Mouse (Mus musculus): ENCODE results near the gene Primpol. TPM values are rescaled to one million over a fixed set of nuclear protein-coding genes. Genes with fewer than 3 reads are reported as not detected.

Primpol gene
- polyA plus RNA-seq (2014; fragmentation: Nextera tagmentation; extraction: Ambion mirVana) = 7.9 and 9.0 TPM in 2 replicates

DNA sequence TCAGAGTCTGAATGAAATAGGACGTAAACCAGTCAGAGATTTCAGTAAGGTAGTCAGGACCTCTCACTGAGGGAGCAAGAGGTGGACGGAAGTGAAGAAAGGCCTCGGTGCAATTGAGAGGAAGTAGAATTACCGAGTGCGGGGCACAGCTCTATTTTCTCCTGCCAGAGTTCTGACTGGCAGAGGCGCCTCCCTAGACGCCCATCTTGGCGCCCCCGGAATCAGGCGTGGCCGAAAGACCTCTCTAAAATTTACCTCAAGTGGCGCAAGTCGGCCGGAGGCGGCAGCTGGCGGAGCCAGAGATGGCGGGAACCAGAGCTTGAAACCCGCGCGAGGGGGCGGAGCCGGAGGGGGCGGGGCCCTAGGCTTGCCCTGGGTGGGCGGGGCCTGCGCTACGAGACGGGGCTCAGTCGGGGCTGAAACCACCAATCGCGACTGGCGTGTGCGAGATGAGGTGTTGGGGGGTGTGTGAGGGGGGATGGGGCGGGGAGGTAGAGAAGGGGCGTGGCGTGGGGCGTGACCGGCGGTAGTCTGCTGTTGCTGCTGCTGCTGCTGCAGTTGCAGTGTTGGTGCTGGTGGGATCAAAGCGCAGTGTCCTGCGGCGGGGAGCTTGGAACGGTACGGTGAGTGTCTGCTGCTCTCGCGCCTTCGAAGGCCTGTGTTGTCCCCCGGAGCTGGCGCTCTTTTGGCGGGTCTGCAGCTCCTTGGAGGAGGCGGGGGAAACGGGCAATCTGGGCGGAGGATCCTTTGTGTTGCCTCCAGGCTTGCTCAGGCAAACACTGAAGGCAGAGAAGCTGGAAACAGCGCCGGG lies at the start of gene Primpol, which contains the start of gene Casp3:
Primpol (minus strand) TSS at position 334 of the 811 bp plus-strand sequence.
Casp3 (plus strand) TSS at position 413 of the 811 bp plus-strand sequence.
- ATAC-seq (ENCODE audit: low read depth) = peak; percentile 98
- Histone ChIP-seq H3K36me3 (ENCODE audit: control insufficient read depth, insufficient read depth, low read length) (no peaks in the 10 kb centered on the region), H3K9me3 (ENCODE audit: control insufficient read depth, low read length) (no peaks in the 10 kb centered on the region), H3K4me1 (ENCODE audit: control insufficient read depth, insufficient read depth, low read length) (peaks cover 16% of the 10 kb centered on the region), H3K4me2 (ENCODE audit: low read depth, low read length) (peak within 1 kb of the TSS; percentile 86), H3K4me3 (ENCODE audit: low read depth, low read length) (peak within 1 kb of the TSS; percentile 76), H3K9ac (replicated peaks; ENCODE audit: low read depth, low read length) (peak within 1 kb of the TSS; percentile 94), H3K27ac (ENCODE audit: low read depth, low read length) (peak within 1 kb of the TSS; percentile 92), H3K27me3 (ENCODE audit: control insufficient read depth, insufficient read depth, low read length) (no peaks in the 10 kb centered on the region)
- 1% methylated on average over 52 of the region's 54 CpGs for WGBS

DNA sequence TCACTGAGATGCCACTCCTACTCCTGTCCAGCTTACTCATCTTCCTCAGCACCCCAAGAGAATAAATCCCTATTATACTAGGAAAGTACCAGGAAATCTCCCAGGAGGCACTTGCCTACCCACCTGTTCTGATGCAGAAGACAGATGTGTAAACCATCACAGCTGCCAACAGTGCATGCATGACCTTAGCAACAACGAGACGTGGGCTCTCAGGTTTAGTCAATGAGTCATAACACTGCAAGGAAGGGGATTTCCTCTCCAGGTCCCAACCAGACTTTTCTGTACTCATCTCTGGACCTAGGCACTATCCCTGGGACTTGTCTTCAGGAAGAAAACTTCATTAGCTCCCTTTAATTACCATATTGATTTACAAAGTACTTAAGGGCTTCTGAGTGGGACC lies 38.9 kb upstream of the Primpol start:
- H3K4me1 ChIP-seq (ENCODE audit: control insufficient read depth, insufficient read depth, low read length) = no peaks in the 10 kb centered on the region
- H3K9me3 ChIP-seq (ENCODE audit: control insufficient read depth, low read length) = no peaks in the 10 kb centered on the region
- no peak overlapping the region for H3K4me2 ChIP-seq (ENCODE audit: low read depth, low read length)
- 84% methylated on average over 2 of the region's 2 CpGs for WGBS
- ATAC-seq (ENCODE audit: low read depth) = no peak
- no peak overlapping the region for H3K27ac ChIP-seq (ENCODE audit: low read depth, low read length)
- H3K27me3 ChIP-seq (ENCODE audit: control insufficient read depth, insufficient read depth, low read length) = no peaks in the 10 kb centered on the region
- no peak overlapping the region for H3K9ac ChIP-seq (replicated peaks; ENCODE audit: low read depth, low read length)
- no peak overlapping the region for H3K4me3 ChIP-seq (ENCODE audit: low read depth, low read length)
- no peaks in the 10 kb centered on the region for H3K36me3 ChIP-seq (ENCODE audit: control insufficient read depth, insufficient read depth, low read length)

DNA sequence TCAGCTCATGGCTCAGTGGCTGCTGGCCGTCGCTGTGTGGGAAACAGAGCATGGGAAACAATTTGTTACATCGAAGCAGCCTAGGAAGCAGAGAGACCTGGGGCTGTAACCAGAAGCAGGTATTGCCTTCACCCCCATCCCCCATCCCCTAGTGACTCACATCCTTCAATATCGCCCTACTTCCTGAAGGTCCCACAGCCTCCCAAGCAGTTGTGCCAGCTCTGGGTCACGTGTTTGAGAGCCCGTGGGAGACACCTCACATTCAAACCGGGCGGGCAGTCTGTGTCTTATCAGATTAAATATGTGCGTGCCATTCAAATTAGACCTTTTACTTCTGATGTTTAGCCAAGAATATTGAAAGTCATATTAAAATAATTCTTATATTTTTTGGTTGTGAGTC lies 34.9 kb upstream of the Primpol start:
- no peak for ATAC-seq (ENCODE audit: low read depth)
- 81% methylated on average over 9 of the region's 9 CpGs for WGBS

DNA sequence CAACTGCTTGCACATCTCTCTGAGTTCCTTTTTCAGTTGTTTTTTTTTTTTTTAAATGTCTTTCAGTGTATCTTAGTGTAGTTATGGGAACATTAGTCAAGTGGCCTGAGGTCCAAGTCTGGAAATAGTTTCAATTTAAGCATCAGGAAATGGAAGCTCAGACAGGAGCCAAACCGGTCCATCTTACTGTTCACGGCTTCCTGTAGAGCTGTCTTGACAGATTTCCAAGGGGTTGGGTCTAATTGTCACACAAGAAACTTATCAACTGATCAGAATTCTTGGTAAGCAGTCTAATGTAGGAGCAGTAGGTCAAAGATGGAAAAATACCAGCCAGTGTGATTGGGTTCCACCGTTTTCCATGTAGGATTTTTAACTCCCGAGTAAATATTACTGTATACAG lies 31.4 kb upstream of the Primpol start:
- no peak for ATAC-seq (ENCODE audit: low read depth)
- Histone ChIP-seq H3K27ac (ENCODE audit: low read depth, low read length) (no peak overlapping the region), H3K4me3 (ENCODE audit: low read depth, low read length) (no peak overlapping the region), H3K36me3 (ENCODE audit: control insufficient read depth, insufficient read depth, low read length) (no peaks in the 10 kb centered on the region), H3K9me3 (ENCODE audit: control insufficient read depth, low read length) (no peaks in the 10 kb centered on the region), H3K4me2 (ENCODE audit: low read depth, low read length) (no peak overlapping the region), H3K9ac (replicated peaks; ENCODE audit: low read depth, low read length) (no peak overlapping the region), H3K27me3 (ENCODE audit: control insufficient read depth, insufficient read depth, low read length) (no peaks in the 10 kb centered on the region), H3K4me1 (ENCODE audit: control insufficient read depth, insufficient read depth, low read length) (no peaks in the 10 kb centered on the region)
- 89% methylated on average over 4 of the region's 4 CpGs for whole genome bisulfite sequencing

More for the DNA sequence above, 34.9 kb upstream of the Primpol start:
- Histone ChIP-seq H3K4me2 (ENCODE audit: low read depth, low read length) (no peak overlapping the region), H3K9me3 (ENCODE audit: control insufficient read depth, low read length) (no peaks in the 10 kb centered on the region), H3K36me3 (ENCODE audit: control insufficient read depth, insufficient read depth, low read length) (no peaks in the 10 kb centered on the region), H3K4me3 (ENCODE audit: low read depth, low read length) (no peak overlapping the region), H3K27ac (ENCODE audit: low read depth, low read length) (no peak overlapping the region), H3K9ac (replicated peaks; ENCODE audit: low read depth, low read length) (no peak overlapping the region), H3K27me3 (ENCODE audit: control insufficient read depth, insufficient read depth, low read length) (no peaks in the 10 kb centered on the region), H3K4me1 (ENCODE audit: control insufficient read depth, insufficient read depth, low read length) (no peaks in the 10 kb centered on the region)

DNA sequence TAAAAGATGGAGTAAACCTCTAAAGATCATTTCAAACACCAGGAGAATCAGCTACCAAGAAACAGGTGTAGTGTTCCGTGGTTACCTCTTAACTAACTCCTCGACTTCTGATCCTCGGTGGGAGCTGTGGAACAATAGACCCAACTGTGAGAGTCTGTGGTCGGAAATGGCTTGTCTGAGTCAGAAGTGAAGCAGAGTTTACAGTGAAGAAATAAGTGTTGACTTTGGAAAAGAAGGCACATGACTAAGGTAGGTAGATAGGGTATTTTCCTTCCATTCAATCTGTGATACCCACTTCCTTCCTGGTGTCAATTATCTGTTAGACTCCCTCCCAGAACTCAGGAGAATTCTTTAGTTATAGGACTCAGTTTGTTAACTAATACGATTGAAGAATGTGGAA lies 24.3 kb upstream of the Primpol start:
- peaks cover 12% of the 10 kb centered on the region for H3K36me3 ChIP-seq (ENCODE audit: control insufficient read depth, insufficient read depth, low read length)
- H3K4me2 ChIP-seq (ENCODE audit: low read depth, low read length) = no peak overlapping the region
- H3K4me3 ChIP-seq (ENCODE audit: low read depth, low read length) = no peak overlapping the region
- no peak overlapping the region for H3K9ac ChIP-seq (replicated peaks; ENCODE audit: low read depth, low read length)
- H3K27me3 ChIP-seq (ENCODE audit: control insufficient read depth, insufficient read depth, low read length) = no peaks in the 10 kb centered on the region
- H3K4me1 ChIP-seq (ENCODE audit: control insufficient read depth, insufficient read depth, low read length) = no peaks in the 10 kb centered on the region
- no peak for ATAC-seq (ENCODE audit: low read depth)
- no peak overlapping the region for H3K27ac ChIP-seq (ENCODE audit: low read depth, low read length)
- H3K9me3 ChIP-seq (ENCODE audit: control insufficient read depth, low read length) = no peaks in the 10 kb centered on the region
- WGBS = 90% methylated on average over 5 of the region's 5 CpGs

DNA sequence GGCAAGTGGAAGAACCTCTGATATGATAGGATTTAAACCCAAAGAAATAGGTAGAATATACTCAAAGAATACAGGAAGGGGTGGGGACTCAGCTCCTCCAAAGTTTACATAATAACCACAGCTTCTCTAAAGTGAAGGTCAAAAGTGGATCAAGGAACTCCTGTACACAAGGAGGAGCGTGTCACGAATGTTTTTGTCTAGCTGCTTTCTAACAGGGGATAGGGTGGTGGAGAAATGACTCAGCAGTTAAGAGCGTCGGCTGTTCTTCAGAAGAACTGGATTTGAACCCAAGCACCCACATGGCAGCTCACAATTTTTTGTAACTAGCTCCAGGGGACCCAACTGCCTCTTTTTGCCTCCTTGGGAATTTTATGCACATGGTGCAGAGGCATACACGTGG lies 22.8 kb upstream of the Primpol start:
- Histone ChIP-seq H3K9ac (replicated peaks; ENCODE audit: low read depth, low read length) (no peak overlapping the region), H3K36me3 (ENCODE audit: control insufficient read depth, insufficient read depth, low read length) (peaks cover 22% of the 10 kb centered on the region), H3K4me1 (ENCODE audit: control insufficient read depth, insufficient read depth, low read length) (no peaks in the 10 kb centered on the region), H3K4me3 (ENCODE audit: low read depth, low read length) (no peak overlapping the region), H3K9me3 (ENCODE audit: control insufficient read depth, low read length) (no peaks in the 10 kb centered on the region), H3K27me3 (ENCODE audit: control insufficient read depth, insufficient read depth, low read length) (no peaks in the 10 kb centered on the region), H3K27ac (ENCODE audit: low read depth, low read length) (no peak overlapping the region), H3K4me2 (ENCODE audit: low read depth, low read length) (no peak overlapping the region)
- ATAC-seq (ENCODE audit: low read depth) = no peak
- WGBS = 87% methylated on average over 5 of the region's 5 CpGs

DNA sequence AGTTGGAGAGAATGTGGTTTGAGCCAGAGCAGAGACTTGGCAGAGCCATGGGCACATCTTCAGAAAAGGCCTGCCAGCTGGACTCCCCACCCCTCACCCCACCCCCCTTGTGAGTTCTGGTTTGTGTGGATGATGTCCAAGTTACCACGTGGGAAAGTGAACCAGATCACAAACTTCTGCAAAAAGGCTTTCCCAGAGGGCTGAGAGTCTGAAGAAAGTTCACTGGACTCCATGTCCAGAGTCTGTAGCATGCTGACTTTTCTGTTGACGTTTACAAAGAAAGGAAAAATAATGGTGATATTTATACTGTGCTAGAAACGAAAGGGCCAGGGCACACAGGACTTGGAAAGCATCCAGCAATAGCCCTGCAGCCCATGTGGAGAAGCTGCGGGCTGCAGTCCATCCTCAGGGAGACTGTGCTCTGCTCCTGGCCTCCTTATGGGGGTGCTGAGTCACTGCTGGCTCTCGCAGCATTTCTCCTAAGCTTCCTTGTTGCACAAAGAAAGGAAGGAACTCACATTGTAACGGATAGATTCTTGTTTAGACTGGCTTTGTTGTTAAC lies 22.1 kb upstream of the Primpol start:
- no peak overlapping the region for H3K27ac ChIP-seq (ENCODE audit: low read depth, low read length)

DNA sequence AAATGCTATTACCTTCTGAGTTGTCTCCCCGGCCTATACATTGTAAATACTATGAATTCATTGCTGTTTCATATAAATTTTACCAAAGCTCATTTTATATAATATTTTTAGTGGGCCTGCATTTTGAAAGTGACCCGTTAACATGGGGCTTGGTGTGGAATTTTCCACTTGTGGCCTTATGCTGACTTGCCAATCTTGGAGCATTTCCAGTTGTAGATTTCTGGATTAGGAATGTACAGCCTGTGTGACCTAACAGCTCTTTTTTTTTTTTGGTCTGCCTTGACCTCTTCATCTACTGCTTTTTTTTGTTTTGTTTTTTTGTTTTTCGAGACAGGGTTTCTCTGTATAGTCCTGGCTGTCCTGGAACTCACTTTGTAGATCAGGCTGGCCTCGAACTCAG lies 13.9 kb upstream of the Primpol start:
- Histone ChIP-seq H3K4me2 (ENCODE audit: low read depth, low read length) (no peak overlapping the region), H3K36me3 (ENCODE audit: control insufficient read depth, insufficient read depth, low read length) (peaks cover 30% of the 10 kb centered on the region), H3K27ac (ENCODE audit: low read depth, low read length) (no peak overlapping the region), H3K4me3 (ENCODE audit: low read depth, low read length) (no peak overlapping the region), H3K9ac (replicated peaks; ENCODE audit: low read depth, low read length) (no peak overlapping the region), H3K4me1 (ENCODE audit: control insufficient read depth, insufficient read depth, low read length) (no peaks in the 10 kb centered on the region), H3K27me3 (ENCODE audit: control insufficient read depth, insufficient read depth, low read length) (no peaks in the 10 kb centered on the region), H3K9me3 (ENCODE audit: control insufficient read depth, low read length) (no peaks in the 10 kb centered on the region)
- ATAC-seq (ENCODE audit: low read depth) = no peak
- 97% methylated on average over 4 of the region's 4 CpGs for WGBS

More for the DNA sequence above, 22.1 kb upstream of the Primpol start:
- Histone ChIP-seq H3K9me3 (ENCODE audit: control insufficient read depth, low read length) (no peaks in the 10 kb centered on the region), H3K27me3 (ENCODE audit: control insufficient read depth, insufficient read depth, low read length) (no peaks in the 10 kb centered on the region), H3K4me1 (ENCODE audit: control insufficient read depth, insufficient read depth, low read length) (no peaks in the 10 kb centered on the region), H3K4me3 (ENCODE audit: low read depth, low read length) (no peak overlapping the region), H3K9ac (replicated peaks; ENCODE audit: low read depth, low read length) (no peak overlapping the region), H3K36me3 (ENCODE audit: control insufficient read depth, insufficient read depth, low read length) (peaks cover 28% of the 10 kb centered on the region), H3K4me2 (ENCODE audit: low read depth, low read length) (no peak overlapping the region)
- WGBS = 45% methylated on average over 6 of the region's 6 CpGs
- peak; percentile 89 for ATAC-seq (ENCODE audit: low read depth)

DNA sequence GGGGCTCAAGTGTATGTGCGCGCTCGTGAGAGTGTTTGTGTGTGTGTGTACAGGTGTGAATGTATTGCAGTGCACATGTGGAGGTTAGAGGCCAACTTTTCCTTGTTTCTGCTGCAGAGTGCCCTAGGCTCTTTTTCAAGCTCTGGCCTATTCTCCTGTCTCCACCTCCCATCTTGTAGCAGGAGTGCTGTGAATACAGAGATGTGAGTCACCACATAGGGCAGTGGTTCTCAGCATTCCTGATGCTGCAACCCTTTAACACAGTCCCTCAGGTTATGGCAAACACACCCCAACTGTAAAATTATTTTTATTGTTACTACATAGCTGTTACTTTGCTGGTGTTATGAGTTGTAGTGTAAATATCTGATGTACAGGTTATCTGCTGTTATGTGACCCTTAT lies 13.4 kb upstream of the Primpol start:
- no peak for ATAC-seq (ENCODE audit: low read depth)
- Histone ChIP-seq H3K9ac (replicated peaks; ENCODE audit: low read depth, low read length) (no peak overlapping the region), H3K4me2 (ENCODE audit: low read depth, low read length) (no peak overlapping the region), H3K36me3 (ENCODE audit: control insufficient read depth, insufficient read depth, low read length) (peaks cover 28% of the 10 kb centered on the region), H3K4me1 (ENCODE audit: control insufficient read depth, insufficient read depth, low read length) (no peaks in the 10 kb centered on the region), H3K4me3 (ENCODE audit: low read depth, low read length) (no peak overlapping the region), H3K27ac (ENCODE audit: low read depth, low read length) (no peak overlapping the region), H3K27me3 (ENCODE audit: control insufficient read depth, insufficient read depth, low read length) (no peaks in the 10 kb centered on the region), H3K9me3 (ENCODE audit: control insufficient read depth, low read length) (no peaks in the 10 kb centered on the region)
- WGBS = 98% methylated on average over 3 of the region's 3 CpGs
